Mouse (Mus musculus) skeletal muscle tissue, adult 2 months (tissue): ENCODE measurements around the gene Sirpa.

Experiments used
- DNase-seq: peaks from one replicate; pipeline ENCODE4 v3.0.0-alpha.2; 2012; ENCODE audit warnings: low read depth, low spot score

The Sirpa gene

GRCm38 (mm10) chr2:129605816-129606215 lies 13.2 kb downstream of the Sirpa start:
- DNase-seq = no peak

GRCm38 (mm10) chr2:129606269-129606668 lies 13.6 kb downstream of the Sirpa start:
- DNase-seq = no peak

GRCm38 (mm10) chr2:129606899-129607298 lies 14.3 kb downstream of the Sirpa start:
- DNase-seq = no peak

- no peak for DNase-seq
Measured at GRCm38 (mm10) chr2:129613971-129614370, 21.3 kb downstream of the Sirpa start.

- no peak for DNase-seq
Measured at GRCm38 (mm10) chr2:129614482-129615185, 22.0 kb downstream of the Sirpa start.

GRCm38 (mm10) chr2:129620148-129620547 lies 27.5 kb downstream of the Sirpa start:
- DNase-seq = no peak

GRCm38 (mm10) chr2:129620881-129621280 lies 28.2 kb downstream of the Sirpa start:
- no peak for DNase-seq

GRCm38 (mm10) chr2:129621654-129622490 lies 29.2 kb downstream of the Sirpa start:
- DNase-seq = no peak

GRCm38 (mm10) chr2:129622918-129623317 lies 30.3 kb downstream of the Sirpa start:
- no peak for DNase-seq

- DNase-seq = no peak
Measured at GRCm38 (mm10) chr2:129623771-129624170, 31.1 kb downstream of the Sirpa start.

- DNase-seq = no peak
Measured at GRCm38 (mm10) chr2:129624246-129624918, 31.7 kb downstream of the Sirpa start.

- no peak for DNase-seq
Measured at GRCm38 (mm10) chr2:129624956-129625355, 32.3 kb downstream of the Sirpa start.

GRCm38 (mm10) chr2:129625845-129626244 lies 33.2 kb downstream of the Sirpa start:
- no peak for DNase-seq

GRCm38 (mm10) chr2:129626621-129627061 lies 34.0 kb downstream of the Sirpa start:
- no peak for DNase-seq

- no peak for DNase-seq
Measured at GRCm38 (mm10) chr2:129627133-129627532, 34.5 kb downstream of the Sirpa start.

GRCm38 (mm10) chr2:129627811-129628210 lies 35.2 kb downstream of the Sirpa start:
- no peak for DNase-seq

GRCm38 (mm10) chr2:129628456-129629185 lies 36.0 kb downstream of the Sirpa start:
- DNase-seq = no peak

GRCm38 (mm10) chr2:129629786-129630531 lies 37.3 kb downstream of the Sirpa start:
- DNase-seq = no peak

GRCm38 (mm10) chr2:129630532-129630886 lies 37.9 kb downstream of the Sirpa start:
- DNase-seq = no peak

- peak; percentile 23 for DNase-seq
Measured at GRCm38 (mm10) chr2:129630978-129631660, 38.5 kb downstream of the Sirpa start.
